Mouse (Mus musculus) mouse trophoblast stem cell (cell line): Measurements from ENCODE around the gene Rbm20.

Experiments
- in situ Hi-C, 2 experiments: fragments of 300-500 bp; cut with MseI, MboI; formaldehyde crosslinking; loops; 2 replicates in 1 of 2; 3 replicates in 1 of 2; pipeline ENCODE4 v1.15.1; 2025

Gene Rbm20

DNA sequence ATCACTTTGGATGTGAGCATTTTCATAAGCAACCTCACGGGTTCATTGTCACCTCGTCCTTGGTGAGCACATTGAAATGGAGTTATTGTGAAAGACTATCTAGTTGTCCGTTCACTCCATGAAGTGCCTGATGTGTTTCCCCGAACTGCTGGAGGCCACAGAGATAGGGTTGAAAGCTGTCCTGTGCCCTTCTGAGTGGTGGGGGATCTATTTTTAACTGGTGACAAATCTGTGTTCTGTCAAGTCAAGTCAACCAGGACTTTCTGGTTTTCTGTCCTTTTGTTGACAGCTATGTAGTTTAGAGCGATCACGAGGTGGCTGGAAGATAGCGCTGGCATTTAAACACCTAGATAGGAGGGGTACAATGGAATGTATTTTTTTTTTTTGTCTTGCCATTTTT, 39.4 kb downstream of the Rbm20 start:
- in situ Hi-C loops: no loop called here

- in situ Hi-C loops: no loop called here
These were observed 40.3 kb downstream of the Rbm20 start for GRCm38 (mm10) chr19:53717364-53717763.

- in situ Hi-C loops: no loop called here
These were observed 45.1 kb downstream of the Rbm20 start for GRCm38 (mm10) chr19:53722186-53722585.

GRCm38 (mm10) chr19:53724053-53724452, 46.9 kb downstream of the Rbm20 start:
- in situ Hi-C loops: no loop called here

DNA sequence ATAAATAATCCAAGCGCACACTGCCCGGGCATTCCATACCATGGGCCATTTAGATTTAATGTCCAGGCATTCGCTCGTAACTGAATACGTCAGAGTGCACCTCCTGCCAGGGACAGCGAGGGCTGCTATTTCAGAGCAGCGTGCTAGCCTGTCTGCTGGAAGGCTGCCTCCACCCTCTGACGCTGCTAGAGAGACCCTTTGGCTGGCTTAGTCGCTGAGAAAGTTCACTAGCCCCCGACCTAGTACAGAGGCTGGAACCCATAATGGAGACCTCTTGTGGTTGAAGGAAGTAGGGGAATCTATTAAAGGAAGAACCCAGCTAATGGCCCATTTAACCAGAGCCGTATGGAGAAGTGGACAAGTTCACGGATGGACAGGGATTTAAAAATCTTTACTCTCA, 49.2 kb downstream of the Rbm20 start:
- in situ Hi-C loops: no loop called here

DNA sequence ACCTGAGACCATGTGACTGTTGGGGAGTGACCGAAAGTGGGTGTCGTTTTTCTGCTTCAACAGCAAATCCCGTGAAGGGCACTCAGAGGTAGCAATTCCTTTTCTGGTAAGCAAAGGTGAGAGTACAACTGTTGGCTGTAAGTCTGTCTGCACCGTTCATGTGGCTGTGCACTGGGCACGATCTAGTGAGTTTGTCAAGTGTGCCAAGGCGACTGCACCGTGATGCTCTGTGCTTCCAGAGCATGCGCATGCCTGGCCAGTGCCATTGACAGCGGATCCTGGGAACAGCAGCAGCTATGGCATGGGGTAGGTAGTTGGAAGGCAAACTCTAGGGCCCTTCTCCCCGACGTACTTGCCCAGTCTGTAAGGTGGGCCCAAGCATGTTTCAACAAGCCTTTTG, 49.6 kb downstream of the Rbm20 start:
- in situ Hi-C loops: no loop called here

DNA sequence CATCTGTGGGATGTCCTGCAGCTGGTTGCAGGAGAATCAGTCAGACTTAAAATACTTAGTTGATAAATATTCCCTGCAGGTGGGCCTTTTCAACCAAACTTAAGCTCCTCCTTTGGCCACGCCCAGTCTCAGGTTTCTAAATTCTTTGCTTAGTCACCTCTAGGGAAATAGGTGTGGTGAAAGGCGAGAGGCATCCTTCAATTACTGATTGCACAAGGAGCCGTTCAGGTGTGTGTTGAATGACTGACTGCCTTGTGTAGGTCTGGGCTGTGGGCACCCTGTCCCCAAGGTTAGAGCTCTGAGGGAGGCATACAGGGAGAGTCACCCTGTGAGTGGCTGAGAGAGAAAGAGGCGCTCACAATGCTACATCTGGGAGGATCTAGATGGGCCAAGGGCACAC, 50.2 kb downstream of the Rbm20 start:
- in situ Hi-C loops: no loop called here

GRCm38 (mm10) chr19:53727886-53728669, 51.0 kb downstream of the Rbm20 start:
- in situ Hi-C loops: no loop called here

DNA sequence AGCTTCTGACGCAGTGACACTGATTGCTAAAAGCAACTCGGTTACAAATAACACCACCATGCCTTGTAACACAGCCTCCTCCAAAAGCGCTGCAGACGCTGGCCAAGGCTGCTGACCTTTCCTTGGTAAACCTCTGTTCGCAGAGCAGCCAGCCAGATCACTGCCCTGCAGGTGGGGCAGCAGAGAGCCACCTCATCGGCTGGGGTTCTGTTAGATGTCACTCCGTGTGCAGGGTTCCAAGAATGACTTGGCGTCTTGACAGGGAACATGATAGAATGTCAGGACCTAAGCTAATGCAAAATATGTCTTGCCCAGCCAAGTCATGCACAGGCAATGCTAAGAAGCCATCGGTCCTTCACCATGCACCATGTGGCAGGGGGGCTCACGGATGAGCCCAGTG, 52.8 kb downstream of the Rbm20 start:
- in situ Hi-C loops: loop anchor here in 1 of 2 experiments (10.0 kb wide), 1 partner anchor 85 kb away; no protein-coding TSS in a partner anchor

GRCm38 (mm10) chr19:53731761-53732201, 54.7 kb downstream of the Rbm20 start:
- in situ Hi-C loops: loop anchor here in 1 of 2 experiments (10.0 kb wide), 1 partner anchor 87 kb away; no protein-coding TSS in a partner anchor

DNA sequence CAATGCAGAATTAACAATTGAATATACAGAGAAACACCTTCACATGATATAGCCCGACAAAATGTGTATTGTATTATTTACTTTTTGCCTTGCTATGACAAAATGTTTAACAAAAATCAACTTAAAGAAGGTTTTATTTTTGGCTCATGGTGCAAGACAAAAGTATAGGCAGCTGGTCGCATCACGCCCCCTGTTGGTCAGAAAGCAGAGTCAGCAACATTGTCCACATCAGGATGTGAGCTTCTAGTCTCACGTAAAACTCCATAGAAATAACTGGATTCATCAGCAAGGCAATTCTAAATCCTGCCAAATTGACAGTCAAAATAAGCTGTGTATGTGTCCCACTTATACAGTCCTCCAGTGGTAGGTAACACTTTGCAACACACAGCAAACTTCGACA, 57.7 kb downstream of the Rbm20 start:
- in situ Hi-C loops: loop anchor here in 1 of 2 experiments (10.0 kb wide), 1 partner anchor 90 kb away; no protein-coding TSS in a partner anchor

DNA sequence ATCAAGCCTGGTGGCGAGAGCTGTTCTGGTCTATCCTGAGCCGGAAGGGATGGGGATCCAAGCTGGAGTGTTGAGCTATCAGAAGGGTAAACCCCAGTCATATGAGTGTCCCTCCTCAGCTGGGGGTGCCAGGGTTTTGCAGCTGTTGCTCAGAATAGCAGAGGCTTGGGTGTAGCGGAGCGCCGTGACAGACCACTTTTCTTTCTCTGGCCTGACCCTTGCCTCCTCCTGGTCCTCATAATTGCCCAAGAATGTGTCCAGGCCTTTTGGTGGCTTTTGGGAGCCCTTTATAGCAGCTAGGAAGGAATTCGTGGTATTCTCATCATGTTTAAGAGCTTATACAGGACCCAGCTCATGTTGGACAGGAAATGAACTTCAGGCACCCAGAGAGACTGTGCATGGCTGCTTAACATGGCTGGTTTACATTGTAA, 61.6 kb downstream of the Rbm20 start:
- in situ Hi-C loops: loop anchor here in 1 of 2 experiments (10.0 kb wide), 1 partner anchor 94 kb away; no protein-coding TSS in a partner anchor

DNA sequence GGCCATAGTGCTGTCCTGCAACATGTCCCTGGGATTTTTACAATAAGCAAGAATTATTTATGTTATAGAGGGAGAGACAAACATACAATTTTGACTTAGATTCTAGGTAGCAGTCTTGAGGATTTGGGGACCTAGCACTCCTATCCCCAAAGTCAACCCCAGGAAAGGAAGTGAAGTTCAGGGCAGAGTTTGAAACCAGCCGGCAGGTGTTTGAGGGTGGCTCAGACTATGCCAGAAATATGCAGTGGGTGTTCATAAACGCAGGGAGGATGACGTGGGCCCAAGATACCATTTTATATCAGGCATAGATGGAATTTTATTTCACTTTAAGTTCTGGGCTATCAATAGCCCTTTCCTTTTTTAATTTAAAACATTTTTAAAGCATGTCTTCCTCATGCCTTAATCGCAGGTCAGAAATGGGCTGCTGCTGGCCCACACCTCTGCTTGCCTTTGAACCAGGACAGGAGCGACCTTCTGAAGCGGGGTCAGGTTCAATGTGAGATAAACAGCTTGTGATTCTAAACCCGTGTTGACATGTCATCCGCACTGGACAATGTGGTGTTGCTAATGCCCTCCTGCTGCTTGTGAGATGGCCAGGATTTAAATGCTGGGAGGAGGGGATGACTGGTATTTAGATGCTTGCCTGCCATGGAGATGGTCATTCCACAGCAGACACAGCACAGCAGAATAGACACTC, 62.6 kb downstream of the Rbm20 start:
- in situ Hi-C loops: loop anchor here in 1 of 2 experiments (10.0 kb wide), 1 partner anchor 95 kb away; no protein-coding TSS in a partner anchor

- in situ Hi-C loops: no loop called here
These were observed 63.8 kb downstream of the Rbm20 start for GRCm38 (mm10) chr19:53740750-53741380.

DNA sequence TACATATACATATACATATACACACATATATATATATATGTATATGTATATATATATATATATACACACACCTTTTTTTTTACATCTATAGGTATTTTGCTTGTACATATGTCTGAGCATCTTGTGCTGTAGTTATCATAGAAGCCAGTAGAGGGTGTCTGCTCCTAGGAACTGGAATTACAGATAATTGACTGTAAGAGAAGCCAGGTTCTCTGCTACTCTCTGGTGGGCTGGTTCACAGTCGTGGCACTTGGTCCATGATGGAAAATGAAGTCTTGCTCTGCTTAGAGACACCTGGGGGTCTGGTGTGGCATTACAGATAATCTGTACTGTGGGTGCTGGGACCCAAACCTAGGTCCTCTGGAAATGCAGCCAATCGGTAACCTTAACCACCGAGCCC, 64.8 kb downstream of the Rbm20 start:
- in situ Hi-C loops: no loop called here

DNA sequence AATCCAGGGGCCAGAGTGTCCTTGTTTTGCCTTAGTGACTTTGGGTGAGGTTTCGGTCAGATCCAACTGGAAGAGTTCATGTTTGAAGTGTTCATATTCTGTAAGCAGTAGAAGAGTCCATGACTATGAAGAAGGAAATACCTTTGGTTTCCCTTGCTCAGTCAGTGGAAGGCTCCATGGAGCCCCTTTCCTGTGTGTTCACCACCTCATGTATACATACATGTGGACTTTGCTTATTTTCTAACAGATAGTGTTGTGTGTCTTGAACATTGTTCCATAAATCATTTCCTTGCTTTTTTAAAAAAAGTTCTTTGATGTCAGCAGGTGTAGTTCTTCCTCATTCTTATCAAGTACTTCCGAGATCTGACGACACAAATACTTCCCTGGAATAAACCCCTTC, 68.2 kb downstream of the Rbm20 start:
- in situ Hi-C loops: no loop called here

DNA sequence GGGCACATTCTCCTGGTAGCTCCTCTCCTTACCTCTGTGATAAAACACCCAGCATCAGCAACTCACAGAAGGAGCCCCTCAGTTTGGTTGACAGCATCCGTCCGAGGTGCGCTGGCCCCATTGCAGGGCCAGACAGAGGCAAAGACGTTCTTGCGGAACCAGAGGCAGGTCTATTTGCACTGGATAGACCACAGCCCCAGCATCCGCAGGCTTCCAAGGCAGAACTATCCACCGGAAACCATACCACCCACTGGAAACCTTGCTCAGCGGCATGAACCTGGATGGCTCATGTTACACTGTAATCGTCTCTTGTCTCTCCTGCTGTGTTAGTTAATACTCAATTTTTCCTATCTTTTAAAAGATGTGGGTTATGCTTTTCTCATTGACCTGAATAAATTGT, 69.0 kb downstream of the Rbm20 start:
- in situ Hi-C loops: no loop called here

DNA sequence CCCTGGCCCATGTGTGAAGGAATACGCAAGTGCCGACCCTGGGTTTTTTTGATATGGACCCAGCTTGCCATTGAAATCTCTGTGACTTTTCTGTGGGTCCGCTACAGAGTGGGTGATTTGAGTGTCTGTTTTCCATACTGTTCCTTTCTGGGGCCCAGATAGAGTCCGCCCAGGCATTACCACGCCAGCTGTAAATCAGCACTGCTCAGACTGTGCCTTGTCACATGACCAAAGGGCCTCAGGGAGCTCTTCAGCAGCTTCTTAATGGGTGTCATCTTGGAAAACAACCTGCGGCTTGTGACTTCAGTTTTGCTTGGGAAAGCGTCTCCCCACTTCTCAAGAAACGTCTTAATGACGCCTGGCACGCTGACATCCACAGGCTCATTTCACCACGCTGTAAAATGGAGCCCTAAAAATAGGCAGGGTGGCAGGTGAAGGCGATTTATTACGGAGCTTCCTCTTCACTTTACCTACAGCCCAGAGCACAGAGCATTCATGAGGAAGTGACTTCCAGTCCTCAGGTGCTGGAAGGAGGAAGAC, 71.2 kb downstream of the Rbm20 start:
- in situ Hi-C loops: no loop called here

GRCm38 (mm10) chr19:53749326-53749725, 72.2 kb downstream of the Rbm20 start:
- in situ Hi-C loops: no loop called here

GRCm38 (mm10) chr19:53751420-53752185, 74.5 kb downstream of the Rbm20 start:
- in situ Hi-C loops: loop anchor here in 1 of 2 experiments (5.0 kb wide), 1 partner anchor 104 kb away; no protein-coding TSS in a partner anchor

DNA sequence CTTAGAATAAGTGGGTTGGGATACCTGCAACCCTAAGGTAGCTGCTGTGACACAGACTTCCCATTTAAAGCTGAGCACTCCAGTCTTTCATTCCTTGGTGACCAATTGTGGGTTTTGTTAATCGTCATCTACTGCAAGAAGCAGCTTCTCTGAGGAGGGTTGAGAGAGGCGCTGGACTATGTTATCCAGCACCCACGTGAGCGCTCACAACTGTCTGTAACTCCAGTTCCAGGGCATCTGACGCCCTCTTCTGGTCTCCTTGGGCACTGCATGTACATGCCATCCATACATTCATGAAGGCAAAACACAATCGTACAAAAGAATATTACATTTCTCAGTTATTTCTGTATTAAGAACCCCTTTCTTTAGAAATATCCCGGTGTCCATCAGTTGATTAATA, 75.9 kb downstream of the Rbm20 start:
- in situ Hi-C loops: loop anchor here in 1 of 2 experiments (5.0 kb wide), 1 partner anchor 106 kb away; no protein-coding TSS in a partner anchor
